8 mouse cellular contexts compared by ENCODE assay signal in the genomic region with DNA sequence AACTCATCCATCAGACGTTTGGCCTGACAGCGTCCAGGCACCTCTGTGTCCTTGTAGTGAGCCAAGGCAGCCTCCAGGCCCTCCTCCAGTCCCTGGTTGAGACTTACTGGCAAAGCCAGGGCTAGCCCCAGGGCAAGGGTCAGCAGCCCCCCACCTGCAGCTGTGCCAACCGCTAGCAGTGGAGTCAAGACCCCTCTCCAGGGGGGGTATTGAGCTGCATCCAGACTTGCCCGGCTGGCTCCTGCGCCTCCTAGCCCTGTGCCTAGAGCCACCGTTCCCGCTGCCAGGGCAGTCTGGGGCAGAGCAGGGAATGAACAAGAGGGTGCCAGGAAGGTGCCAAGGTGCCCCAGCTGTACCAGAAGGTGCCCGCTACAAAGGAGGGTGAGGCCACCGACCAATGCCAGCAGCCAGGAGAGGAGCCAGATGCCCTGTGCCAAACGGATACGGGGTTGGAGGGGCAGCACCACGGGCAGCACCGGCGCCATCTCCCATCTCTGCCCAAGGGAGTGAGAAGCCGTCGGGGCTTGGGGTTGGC. TPM values are rescaled to one million over a fixed set of nuclear protein-coding genes. Genes with fewer than 3 reads are reported as not detected.
DNase-seq lines count a peak whose midpoint lies in the region; ATAC-seq and TF ChIP-seq lines count a peak whose summit lies in the region.

No protein-coding gene starts in this region.

- peak overlapping the region; percentile 82 for H3K4me2 ChIP-seq in heart, embryonic 12.5 days
- peak overlapping the region; percentile 73 for H3K4me2 ChIP-seq in embryonic facial prominence, embryonic 15.5 days (replicated peaks)
- peak overlapping the region; percentile 74 for H3K4me2 ChIP-seq in limb, embryonic 15.5 days
- peak overlapping the region; percentile 90 for H3K4me2 ChIP-seq in stomach, postnatal 0 days (replicated peaks; ENCODE audit: low read depth)

- peak overlapping the region; percentile 85 for H3K9ac ChIP-seq in heart, embryonic 12.5 days
- peak overlapping the region; percentile 93 for H3K9ac ChIP-seq in ES-Bruce4 (ENCODE audit: low read depth, poor library complexity, severe bottlenecking)
- H3K9ac ChIP-seq in embryonic facial prominence, embryonic 15.5 days, result peak overlapping the region; percentile 68
- H3K9ac ChIP-seq in limb, embryonic 15.5 days, result peak overlapping the region; percentile 76
- H3K9ac ChIP-seq in stomach, postnatal 0 days (ENCODE audit: low read length), result peak overlapping the region; percentile 88

- peaks cover 47% of the 10 kb centered on the region for H3K36me3 ChIP-seq in heart, embryonic 12.5 days
- H3K36me3 ChIP-seq in ES-Bruce4 (ENCODE audit: control insufficient read depth, insufficient read depth, low read length, poor library complexity, severe bottlenecking), result no peaks in the 10 kb centered on the region
- H3K36me3 ChIP-seq in embryonic facial prominence, embryonic 15.5 days, result peaks cover 42% of the 10 kb centered on the region
- H3K36me3 ChIP-seq in limb, embryonic 15.5 days, result peaks cover 39% of the 10 kb centered on the region
- peaks cover 11% of the 10 kb centered on the region; the same call in 1 of the 2 replicates for H3K36me3 ChIP-seq in stomach, postnatal 0 days (ENCODE audit: control insufficient read depth, insufficient read depth, low read length)

- H3K27me3 ChIP-seq in heart, embryonic 12.5 days (replicated peaks), result no peaks in the 10 kb centered on the region; the same call in 1 of the 2 replicates
- H3K27me3 ChIP-seq in ES-Bruce4 (ENCODE audit: control insufficient read depth, insufficient read depth, low read length, poor library complexity, severe bottlenecking), result no peaks in the 10 kb centered on the region
- no peaks in the 10 kb centered on the region for H3K27me3 ChIP-seq in embryonic facial prominence, embryonic 15.5 days
- no peaks in the 10 kb centered on the region for H3K27me3 ChIP-seq in limb, embryonic 15.5 days
- H3K27me3 ChIP-seq in stomach, postnatal 0 days (ENCODE audit: control insufficient read depth, insufficient read depth, low read length), result no peaks in the 10 kb centered on the region

- no peak for ATAC-seq in heart, embryonic 12.5 days (ENCODE audit: insufficient number of reproducible peaks, low FRiP score)
- peak; percentile 16; the same call in 1 of the 2 replicates for ATAC-seq in embryonic facial prominence, embryonic 15.5 days (ENCODE audit: insufficient number of reproducible peaks, low FRiP score, low TSS enrichment, low read depth)
- ATAC-seq in limb, embryonic 15.5 days (ENCODE audit: insufficient number of reproducible peaks, low FRiP score, low TSS enrichment, low read depth), result no peak; the same call in 1 of the 2 replicates
- peak; percentile 11; the same call in 1 of the 2 replicates for ATAC-seq in stomach, postnatal 0 days (ENCODE audit: low FRiP score, low TSS enrichment)

- 19% methylated on average over 16 of the region's 16 CpGs for whole genome bisulfite sequencing in heart, embryonic 12.5 days
- WGBS in embryonic facial prominence, embryonic 15.5 days, result 17% methylated on average over 16 of the region's 16 CpGs
- WGBS in limb, embryonic 15.5 days, result 26% methylated on average over 16 of the region's 16 CpGs
- 31% methylated on average over 16 of the region's 16 CpGs for WGBS in stomach, postnatal 0 days

- no peak for TF ChIP-seq EP300 in ES-Bruce4 (IDR thresholded peaks at IDR 0.05; ENCODE audit: insufficient read depth, low read depth, low read length)
- TF ChIP-seq EP300 in stomach, postnatal 0 days (optimal IDR thresholded peaks at IDR 0.05), result no peak

- no peak for TF ChIP-seq CTCF in ES-Bruce4 (IDR thresholded peaks at IDR 0.05; ENCODE audit: low read depth, low read length)
- no peak for TF ChIP-seq CTCF in stomach, postnatal 0 days (IDR thresholded peaks at IDR 0.05; ENCODE audit: low read depth)

- H3K4me1 ChIP-seq in heart, embryonic 12.5 days (replicated peaks), result peaks cover 18% of the 10 kb centered on the region
- no peaks in the 10 kb centered on the region for H3K4me1 ChIP-seq in ES-Bruce4 (ENCODE audit: control insufficient read depth, insufficient read depth, low read length)
- H3K4me1 ChIP-seq in embryonic facial prominence, embryonic 15.5 days, result peaks cover 18% of the 10 kb centered on the region
- H3K4me1 ChIP-seq in limb, embryonic 15.5 days, result peaks cover 29% of the 10 kb centered on the region
- peaks cover 6% of the 10 kb centered on the region; the same call in 1 of the 2 replicates for H3K4me1 ChIP-seq in stomach, postnatal 0 days (replicated peaks; ENCODE audit: control insufficient read depth, insufficient read depth)

- H3K27ac ChIP-seq in heart, embryonic 12.5 days (ENCODE audit: poor library complexity, severe bottlenecking), result no peak overlapping the region
- H3K27ac ChIP-seq in ES-Bruce4 (ENCODE audit: insufficient read depth, low read length), result no peak overlapping the region
- H3K27ac ChIP-seq in embryonic facial prominence, embryonic 15.5 days (replicated peaks), result peak overlapping the region; percentile 83
- H3K27ac ChIP-seq in limb, embryonic 15.5 days, result peak overlapping the region; percentile 88
- H3K27ac ChIP-seq in stomach, postnatal 0 days (replicated peaks), result peak overlapping the region; percentile 93

- DNase-seq in heart, adult 8-10 months (ENCODE audit: low spot score), result no peak
- no peak for DNase-seq in stomach, postnatal 0 days (ENCODE audit: low spot score)
- no peak for DNase-seq in frontal cortex, postnatal 25 days (ENCODE audit: low spot score in 2 of 2)
- no peak for DNase-seq in spleen, postnatal 14 days (ENCODE audit: low spot score in 2 of 2)

- TF ChIP-seq POLR2A in ES-Bruce4 (IDR thresholded peaks at IDR 0.05; ENCODE audit: insufficient read depth, low read length), result no peak

- H3K9me3 ChIP-seq in heart, embryonic 12.5 days (replicated peaks), result no peaks in the 10 kb centered on the region
- H3K9me3 ChIP-seq in ES-Bruce4 (replicated peaks; ENCODE audit: control insufficient read depth, insufficient read depth, low read length, poor library complexity, severe bottlenecking), result no peaks in the 10 kb centered on the region
- H3K9me3 ChIP-seq in embryonic facial prominence, embryonic 15.5 days (replicated peaks), result no peaks in the 10 kb centered on the region
- no peaks in the 10 kb centered on the region for H3K9me3 ChIP-seq in limb, embryonic 15.5 days
- no peaks in the 10 kb centered on the region for H3K9me3 ChIP-seq in stomach, postnatal 0 days (ENCODE audit: control insufficient read depth, low read length)

- peak overlapping the region; percentile 70 for H3K4me3 ChIP-seq in heart, embryonic 12.5 days
- peak overlapping the region; percentile 63 for H3K4me3 ChIP-seq in ES-Bruce4 (ENCODE audit: low read depth, low read length)
- H3K4me3 ChIP-seq in embryonic facial prominence, embryonic 15.5 days (replicated peaks), result peak overlapping the region; percentile 84
- peak overlapping the region; percentile 84 for H3K4me3 ChIP-seq in limb, embryonic 15.5 days
- peak overlapping the region; percentile 81 for H3K4me3 ChIP-seq in stomach, postnatal 0 days (ENCODE audit: low read depth, low read length)

RNA-seq across cellular contexts. Expression of gene Rom1, which starts 0.4 kb away (rescaled TPM):
- polyA plus RNA-seq in heart, embryonic 12.5 days (2016; fragmentation: Nextera tagmentation; extraction: Ambion mirVana), result 2.4 and 2.5 TPM in 2 replicates
- total RNA-seq in heart, adult 8-10 months (2022), result 10 to 100 TPM; 22.0 to 37.5 (median 28.1) TPM
- polyA plus RNA-seq in ES-Bruce4 (2011; ENCODE audit: insufficient read depth, insufficient read length, low read depth, missing spikeins), result 1.6 and 2.2 TPM in 2 replicates
- 4.2 and 4.5 TPM in 2 replicates for polyA plus RNA-seq in embryonic facial prominence, embryonic 15.5 days (2015; fragmentation: Nextera tagmentation; extraction: Ambion mirVana)
- 4.0 and 4.6 TPM in 2 replicates for polyA plus RNA-seq in limb, embryonic 15.5 days (2015; fragmentation: Nextera tagmentation; extraction: Ambion mirVana)
- polyA plus RNA-seq in stomach, postnatal 0 days (2015; fragmentation: Nextera tagmentation; extraction: Ambion mirVana), result 3.0 and 3.6 TPM in 2 replicates

RNA-seq across cellular contexts. Expression of gene Eml3, which starts 0.6 kb away (rescaled TPM):
- polyA plus RNA-seq in heart, embryonic 12.5 days (2016; fragmentation: Nextera tagmentation; extraction: Ambion mirVana), result 13.3 and 13.5 TPM in 2 replicates
- total RNA-seq in heart, adult 8-10 months (2022), result 1 to 10 TPM; 7.2 to 9.1 (median 7.5) TPM
- 19.2 and 20.4 TPM in 2 replicates for polyA plus RNA-seq in ES-Bruce4 (2011; ENCODE audit: insufficient read depth, insufficient read length, low read depth, missing spikeins)
- polyA plus RNA-seq in embryonic facial prominence, embryonic 15.5 days (2015; fragmentation: Nextera tagmentation; extraction: Ambion mirVana), result 41.3 and 43.1 TPM in 2 replicates
- polyA plus RNA-seq in limb, embryonic 15.5 days (2015; fragmentation: Nextera tagmentation; extraction: Ambion mirVana), result 41.8 and 42.7 TPM in 2 replicates
- 24.6 and 26.6 TPM in 2 replicates for polyA plus RNA-seq in stomach, postnatal 0 days (2015; fragmentation: Nextera tagmentation; extraction: Ambion mirVana)

RNA-seq across cellular contexts. Expression of gene B3gat3, which starts 8.6 kb away (rescaled TPM):
- polyA plus RNA-seq in heart, embryonic 12.5 days (2016; fragmentation: Nextera tagmentation; extraction: Ambion mirVana), result 46.6 and 46.8 TPM in 2 replicates
- 10 to 100 TPM; 39.3 to 41.5 (median 40.6) TPM for total RNA-seq in heart, adult 8-10 months (2022)
- 26.6 and 26.8 TPM in 2 replicates for polyA plus RNA-seq in ES-Bruce4 (2011; ENCODE audit: insufficient read depth, insufficient read length, low read depth, missing spikeins)
- polyA plus RNA-seq in embryonic facial prominence, embryonic 15.5 days (2015; fragmentation: Nextera tagmentation; extraction: Ambion mirVana), result 51.5 and 53.3 TPM in 2 replicates
- polyA plus RNA-seq in limb, embryonic 15.5 days (2015; fragmentation: Nextera tagmentation; extraction: Ambion mirVana), result 47.1 and 48.6 TPM in 2 replicates
- polyA plus RNA-seq in stomach, postnatal 0 days (2015; fragmentation: Nextera tagmentation; extraction: Ambion mirVana), result 24.7 and 26.1 TPM in 2 replicates

RNA-seq across cellular contexts. Expression of gene Mta2, which starts 12.9 kb away (rescaled TPM):
- 106 and 115 TPM in 2 replicates for polyA plus RNA-seq in heart, embryonic 12.5 days (2016; fragmentation: Nextera tagmentation; extraction: Ambion mirVana)
- total RNA-seq in heart, adult 8-10 months (2022), result 10 to 100 TPM; 28.2 to 33.7 (median 30.4) TPM
- polyA plus RNA-seq in ES-Bruce4 (2011; ENCODE audit: insufficient read depth, insufficient read length, low read depth, missing spikeins), result 106 and 108 TPM in 2 replicates
- 155 and 156 TPM in 2 replicates for polyA plus RNA-seq in embryonic facial prominence, embryonic 15.5 days (2015; fragmentation: Nextera tagmentation; extraction: Ambion mirVana)
- 155 and 160 TPM in 2 replicates for polyA plus RNA-seq in limb, embryonic 15.5 days (2015; fragmentation: Nextera tagmentation; extraction: Ambion mirVana)
- polyA plus RNA-seq in stomach, postnatal 0 days (2015; fragmentation: Nextera tagmentation; extraction: Ambion mirVana), result 68.0 and 69.3 TPM in 2 replicates

RNA-seq across cellular contexts. Expression of gene Tut1, which starts 24.9 kb away (rescaled TPM):
- 17.1 and 19.4 TPM in 2 replicates for polyA plus RNA-seq in heart, embryonic 12.5 days (2016; fragmentation: Nextera tagmentation; extraction: Ambion mirVana)
- total RNA-seq in heart, adult 8-10 months (2022), result 10 to 100 TPM in 1 of 4 experiments, 1 to 10 TPM in 3; 8.1 to 10.3 (median 8.6) TPM
- polyA plus RNA-seq in ES-Bruce4 (2011; ENCODE audit: insufficient read depth, insufficient read length, low read depth, missing spikeins), result 26.4 and 30.1 TPM in 2 replicates
- 31.0 and 32.8 TPM in 2 replicates for polyA plus RNA-seq in embryonic facial prominence, embryonic 15.5 days (2015; fragmentation: Nextera tagmentation; extraction: Ambion mirVana)
- polyA plus RNA-seq in limb, embryonic 15.5 days (2015; fragmentation: Nextera tagmentation; extraction: Ambion mirVana), result 29.3 and 30.0 TPM in 2 replicates
- polyA plus RNA-seq in stomach, postnatal 0 days (2015; fragmentation: Nextera tagmentation; extraction: Ambion mirVana), result 14.9 and 15.8 TPM in 2 replicates

Comparison
In these comparisons a context has a peak if more than half of its experiments do, and no peak if none do; other contexts are left out.
1. ATAC-seq: peak in embryonic facial prominence, embryonic 15.5 days (single experiment) and stomach, postnatal 0 days (single experiment); none in heart, embryonic 12.5 days (single experiment) and limb, embryonic 15.5 days (single experiment).
2. H3K27ac ChIP-seq: peak in embryonic facial prominence, embryonic 15.5 days (single experiment), limb, embryonic 15.5 days (single experiment) and stomach, postnatal 0 days (single experiment); none in heart, embryonic 12.5 days (single experiment) and ES-Bruce4 (single experiment).
3. Peak in every context shown above with its lines, with median percentiles within 50 percentile points of each other: H3K4me2 ChIP-seq, H3K4me3 ChIP-seq and H3K9ac ChIP-seq.